Mouse (Mus musculus): ENCODE data around the gene Tbc1d7. TPM values are rescaled to one million over a fixed set of nuclear protein-coding genes. Genes with fewer than 3 reads are reported as not detected.

Tbc1d7 gene
- polyA plus RNA-seq, 1 experiment = 16.5 TPM

- TF ChIP-seq CTCF (IDR thresholded peaks at IDR 0.05; ENCODE audit: insufficient read depth, low read length) = no peak
- TF ChIP-seq POLR2A (IDR thresholded peaks at IDR 0.05; ENCODE audit: borderline replicate concordance, extremely low read depth, low read depth, low read length) = no peak
- no peak for DNase-seq
- WGBS = 86% methylated on average over 14 of the region's 14 CpGs
- H3K4me3 ChIP-seq (replicated peaks; ENCODE audit: extremely low read depth, low read depth, low read length) = no peak overlapping the region
- no peaks in the 10 kb centered on the region for H3K4me1 ChIP-seq (ENCODE audit: control insufficient read depth, insufficient read depth, low read length)
These were observed 19.2 kb downstream of the Tbc1d7 start for GRCm38 (mm10) chr13:43152005-43152520.

- no peak overlapping the region for H3K4me3 ChIP-seq (replicated peaks; ENCODE audit: extremely low read depth, low read depth, low read length)
- no peak for DNase-seq
- H3K4me1 ChIP-seq (ENCODE audit: control insufficient read depth, insufficient read depth, low read length) = no peaks in the 10 kb centered on the region
- 88% methylated on average over 3 of the region's 3 CpGs for WGBS
- no peak for TF ChIP-seq CTCF (IDR thresholded peaks at IDR 0.05; ENCODE audit: insufficient read depth, low read length)
- no peak for TF ChIP-seq POLR2A (IDR thresholded peaks at IDR 0.05; ENCODE audit: borderline replicate concordance, extremely low read depth, low read depth, low read length)
These were observed 21.6 kb downstream of the Tbc1d7 start for GRCm38 (mm10) chr13:43149661-43150060.

GRCm38 (mm10) chr13:43148692-43149091 is 22.6 kb downstream of the Tbc1d7 start:
- H3K4me1 ChIP-seq (ENCODE audit: control insufficient read depth, insufficient read depth, low read length) = no peaks in the 10 kb centered on the region
- no peak for DNase-seq
- TF ChIP-seq POLR2A (IDR thresholded peaks at IDR 0.05; ENCODE audit: borderline replicate concordance, extremely low read depth, low read depth, low read length) = no peak
- TF ChIP-seq CTCF (IDR thresholded peaks at IDR 0.05; ENCODE audit: insufficient read depth, low read length) = no peak
- H3K4me3 ChIP-seq (replicated peaks; ENCODE audit: extremely low read depth, low read depth, low read length) = no peak overlapping the region
- 62% methylated on average over 4 of the region's 4 CpGs for WGBS

GRCm38 (mm10) chr13:43146515-43147258 is 24.6 kb downstream of the Tbc1d7 start:
- Histone ChIP-seq H3K4me1 (ENCODE audit: control insufficient read depth, insufficient read depth, low read length) (no peaks in the 10 kb centered on the region), H3K4me3 (replicated peaks; ENCODE audit: extremely low read depth, low read depth, low read length) (no peak overlapping the region)
- TF ChIP-seq CTCF (IDR thresholded peaks at IDR 0.05; ENCODE audit: insufficient read depth, low read length) (no peak), POLR2A (IDR thresholded peaks at IDR 0.05; ENCODE audit: borderline replicate concordance, extremely low read depth, low read depth, low read length) (no peak)
- WGBS = 81% methylated on average over 8 of the region's 8 CpGs
- DNase-seq = no peak

GRCm38 (mm10) chr13:43144720-43145418 is 26.4 kb downstream of the Tbc1d7 start:
- Histone ChIP-seq H3K4me3 (replicated peaks; ENCODE audit: extremely low read depth, low read depth, low read length) (no peak overlapping the region), H3K4me1 (ENCODE audit: control insufficient read depth, insufficient read depth, low read length) (no peaks in the 10 kb centered on the region)
- no peak for DNase-seq
- WGBS = 68% methylated on average over 7 of the region's 7 CpGs
- no peak for TF ChIP-seq POLR2A (IDR thresholded peaks at IDR 0.05; ENCODE audit: borderline replicate concordance, extremely low read depth, low read depth, low read length)
- TF ChIP-seq CTCF (IDR thresholded peaks at IDR 0.05; ENCODE audit: insufficient read depth, low read length) = no peak

GRCm38 (mm10) chr13:43134468-43134867 is 36.8 kb downstream of the Tbc1d7 start:
- whole genome bisulfite sequencing = 37% methylated on average over 4 of the region's 4 CpGs
- Histone ChIP-seq H3K4me3 (replicated peaks; ENCODE audit: extremely low read depth, low read depth, low read length) (no peak overlapping the region), H3K4me1 (ENCODE audit: control insufficient read depth, insufficient read depth, low read length) (peaks cover 3% of the 10 kb centered on the region)
- DNase-seq = no peak
- TF ChIP-seq POLR2A (IDR thresholded peaks at IDR 0.05; ENCODE audit: borderline replicate concordance, extremely low read depth, low read depth, low read length) = no peak
- no peak for TF ChIP-seq CTCF (IDR thresholded peaks at IDR 0.05; ENCODE audit: insufficient read depth, low read length)

- DNase-seq = no peak
- TF ChIP-seq POLR2A (IDR thresholded peaks at IDR 0.05; ENCODE audit: borderline replicate concordance, extremely low read depth, low read depth, low read length) (no peak), CTCF (IDR thresholded peaks at IDR 0.05; ENCODE audit: insufficient read depth, low read length) (no peak)
- peaks cover 3% of the 10 kb centered on the region for H3K4me1 ChIP-seq (ENCODE audit: control insufficient read depth, insufficient read depth, low read length)
- H3K4me3 ChIP-seq (replicated peaks; ENCODE audit: extremely low read depth, low read depth, low read length) = no peak overlapping the region
- 76% methylated on average over 7 of the region's 7 CpGs for WGBS
These were observed 37.9 kb downstream of the Tbc1d7 start for GRCm38 (mm10) chr13:43133400-43133799.

- TF ChIP-seq POLR2A (IDR thresholded peaks at IDR 0.05; ENCODE audit: borderline replicate concordance, extremely low read depth, low read depth, low read length) = no peak
- DNase-seq = no peak
- H3K4me1 ChIP-seq (ENCODE audit: control insufficient read depth, insufficient read depth, low read length) = peaks cover 3% of the 10 kb centered on the region
- H3K4me3 ChIP-seq (replicated peaks; ENCODE audit: extremely low read depth, low read depth, low read length) = no peak overlapping the region
- 63% methylated on average over 9 of the region's 9 CpGs for WGBS
These were observed 38.4 kb downstream of the Tbc1d7 start for GRCm38 (mm10) chr13:43132859-43133258.

GRCm38 (mm10) chr13:43131741-43132191 is 39.5 kb downstream of the Tbc1d7 start:
- no peak overlapping the region for H3K4me3 ChIP-seq (replicated peaks; ENCODE audit: extremely low read depth, low read depth, low read length)
- no peak for DNase-seq
- peaks cover 3% of the 10 kb centered on the region for H3K4me1 ChIP-seq (ENCODE audit: control insufficient read depth, insufficient read depth, low read length)
- WGBS = 53% methylated on average over 10 of the region's 10 CpGs
- TF ChIP-seq CTCF (IDR thresholded peaks at IDR 0.05; ENCODE audit: insufficient read depth, low read length) (no peak), POLR2A (IDR thresholded peaks at IDR 0.05; ENCODE audit: borderline replicate concordance, extremely low read depth, low read depth, low read length) (no peak)
